Mouse (Mus musculus) testis, adult 2 months (tissue): Measurements from ENCODE around the gene Atg4c. TPM values are rescaled to one million over a fixed set of nuclear protein-coding genes. Genes with fewer than 3 reads are reported as not detected.

Source experiments
- H3K27ac ChIP-seq: fragments of 200-500 bp; 2 replicates; pipeline ENCODE4 v1.5.1; 2012; ENCODE audit warnings: low read depth, low read length; ENCODE audit not compliant: control insufficient read depth, insufficient read depth
- H3K27me3 ChIP-seq: fragments of 200-500 bp; 2 replicates; pipeline ENCODE4 v1.6.1; 2012; ENCODE audit warnings: mild to moderate bottlenecking, low read length, moderate library complexity; ENCODE audit not compliant: control insufficient read depth, insufficient read depth
- H3K36me3 ChIP-seq: fragments of 200-500 bp; 2 replicates; pipeline ENCODE4 v1.6.1; 2012; ENCODE audit warnings: mild to moderate bottlenecking, low read length; ENCODE audit not compliant: control insufficient read depth, insufficient read depth
- H3K4me1 ChIP-seq: fragments of 200-500 bp; 2 replicates; pipeline ENCODE4 v1.6.1; 2012; ENCODE audit warnings: low read length; ENCODE audit not compliant: control insufficient read depth, insufficient read depth
- H3K4me3 ChIP-seq: fragments of 200-500 bp; 2 replicates; pipeline ENCODE4 v1.5.1; 2012; ENCODE audit warnings: low read depth, mild to moderate bottlenecking, low read length, moderate library complexity, mixed read lengths; ENCODE audit not compliant: control insufficient read depth
- CTCF ChIP-seq: fragments of 200-500 bp; IDR thresholded peaks from 2 replicates; pipeline ENCODE4 v1.5.1; 2012; ENCODE audit warnings: low read depth, mild to moderate bottlenecking, inconsistent platforms, low read length, moderate library complexity; ENCODE audit not compliant: control insufficient read depth, insufficient read depth, insufficient replicate concordance
- POLR2A ChIP-seq: fragments of 200-500 bp; IDR thresholded peaks from 2 replicates; pipeline ENCODE4 v1.6.1; 2012; ENCODE audit warnings: low read depth, mild to moderate bottlenecking, inconsistent platforms, low read length, moderate library complexity; ENCODE audit not compliant: control insufficient read depth
- polyA plus RNA-seq: library from polyadenylated mRNA; depleted of rRNA; stranded (reverse); fragments of >200 nt; gene quantifications from 2 replicates; pipeline ENCODE4 v1.2.3, GENCODE M21; 2012; rRNA removed

Atg4c gene
- polyA plus RNA-seq, 1 experiment, result 10.9 TPM

GRCm38 (mm10) chr4:99298676-99299075 is 104.9 kb downstream of the Atg4c start:
- Histone ChIP-seq H3K36me3 (no peaks in the 10 kb centered on the region), H3K27me3 (no peaks in the 10 kb centered on the region), H3K4me3 (no peak overlapping the region), H3K27ac (no peak overlapping the region), H3K4me1 (peaks cover 3% of the 10 kb centered on the region; the same call in 1 of the 2 replicates)
- TF ChIP-seq CTCF (peak; percentile 68; the same call in 1 of the 2 replicates), POLR2A (no peak)

- no peaks in the 10 kb centered on the region for H3K27me3 ChIP-seq
- no peak overlapping the region for H3K27ac ChIP-seq
- no peaks in the 10 kb centered on the region for H3K36me3 ChIP-seq
Observed at GRCm38 (mm10) chr4:99304793-99305192, 111.1 kb downstream of the Atg4c start.

More at GRCm38 (mm10) chr4:99304793-99305192, 111.1 kb downstream of the Atg4c start:
- TF ChIP-seq CTCF, result no peak
- peaks cover 3% of the 10 kb centered on the region; the same call in 1 of the 2 replicates for H3K4me1 ChIP-seq
- no peak overlapping the region for H3K4me3 ChIP-seq

Other genes starting within 250 kb of the Atg4c start
- gene Angptl3, start 163.0 kb upstream of the Atg4c start, polyA plus RNA-seq, result not detected in 2 replicates
- 30.8 and 32.2 TPM in 2 replicates for gene Dock7, start 73.0 kb upstream of the Atg4c start, polyA plus RNA-seq
- gene Gm12689, start 102.0 kb downstream of the Atg4c start, polyA plus RNA-seq, result 0.38 and 0.70 TPM in 2 replicates